Mouse (Mus musculus): Measurements from ENCODE around the gene Rpap2. TPM values are rescaled to one million over a fixed set of nuclear protein-coding genes. Genes with fewer than 3 reads are reported as not detected.

The Rpap2 gene
- polyA plus RNA-seq, 1 experiment = 47.0 TPM

GRCm38 (mm10) chr5:107703207-107703763 is 106.1 kb downstream of the Rpap2 start:
- no peak for TF ChIP-seq CTCF (IDR thresholded peaks at IDR 0.05; ENCODE audit: low read depth, low read length)
- no peak for TF ChIP-seq POLR2A (IDR thresholded peaks at IDR 0.05; ENCODE audit: insufficient read depth, low read length)
- TF ChIP-seq EP300 (IDR thresholded peaks at IDR 0.05; ENCODE audit: insufficient read depth, low read depth, low read length) = no peak
- H3K4me3 ChIP-seq (ENCODE audit: low read depth, low read length) = no peak overlapping the region
- H3K4me1 ChIP-seq (ENCODE audit: control insufficient read depth, insufficient read depth, low read length) = no peaks in the 10 kb centered on the region
- no peaks in the 10 kb centered on the region for H3K27me3 ChIP-seq (ENCODE audit: control insufficient read depth, insufficient read depth, low read length, poor library complexity, severe bottlenecking)
- H3K9ac ChIP-seq (ENCODE audit: low read depth, poor library complexity, severe bottlenecking) = no peak overlapping the region
- H3K27ac ChIP-seq (ENCODE audit: insufficient read depth, low read length) = no peak overlapping the region
- no peaks in the 10 kb centered on the region for H3K36me3 ChIP-seq (ENCODE audit: control insufficient read depth, insufficient read depth, low read length, poor library complexity, severe bottlenecking)
- H3K9me3 ChIP-seq (replicated peaks; ENCODE audit: control insufficient read depth, insufficient read depth, low read length, poor library complexity, severe bottlenecking) = no peaks in the 10 kb centered on the region

- no peak for TF ChIP-seq CTCF (IDR thresholded peaks at IDR 0.05; ENCODE audit: low read depth, low read length)
- no peak for TF ChIP-seq POLR2A (IDR thresholded peaks at IDR 0.05; ENCODE audit: insufficient read depth, low read length)
- TF ChIP-seq EP300 (IDR thresholded peaks at IDR 0.05; ENCODE audit: insufficient read depth, low read depth, low read length) = no peak
- no peaks in the 10 kb centered on the region for H3K27me3 ChIP-seq (ENCODE audit: control insufficient read depth, insufficient read depth, low read length, poor library complexity, severe bottlenecking)
- no peaks in the 10 kb centered on the region for H3K9me3 ChIP-seq (replicated peaks; ENCODE audit: control insufficient read depth, insufficient read depth, low read length, poor library complexity, severe bottlenecking)
- no peaks in the 10 kb centered on the region for H3K36me3 ChIP-seq (ENCODE audit: control insufficient read depth, insufficient read depth, low read length, poor library complexity, severe bottlenecking)
- H3K4me3 ChIP-seq (ENCODE audit: low read depth, low read length) = no peak overlapping the region
- no peak overlapping the region for H3K9ac ChIP-seq (ENCODE audit: low read depth, poor library complexity, severe bottlenecking)
- no peaks in the 10 kb centered on the region for H3K4me1 ChIP-seq (ENCODE audit: control insufficient read depth, insufficient read depth, low read length)
- H3K27ac ChIP-seq (ENCODE audit: insufficient read depth, low read length) = no peak overlapping the region
Observed at GRCm38 (mm10) chr5:107705756-107706155, 108.6 kb downstream of the Rpap2 start.

GRCm38 (mm10) chr5:107706262-107706661 is 109.1 kb downstream of the Rpap2 start:
- Histone ChIP-seq H3K27me3 (ENCODE audit: control insufficient read depth, insufficient read depth, low read length, poor library complexity, severe bottlenecking) (no peaks in the 10 kb centered on the region), H3K9me3 (replicated peaks; ENCODE audit: control insufficient read depth, insufficient read depth, low read length, poor library complexity, severe bottlenecking) (no peaks in the 10 kb centered on the region), H3K4me1 (ENCODE audit: control insufficient read depth, insufficient read depth, low read length) (no peaks in the 10 kb centered on the region)

GRCm38 (mm10) chr5:107708124-107708797 is 111.1 kb downstream of the Rpap2 start:
- Histone ChIP-seq H3K9me3 (replicated peaks; ENCODE audit: control insufficient read depth, insufficient read depth, low read length, poor library complexity, severe bottlenecking) (no peaks in the 10 kb centered on the region), H3K36me3 (ENCODE audit: control insufficient read depth, insufficient read depth, low read length, poor library complexity, severe bottlenecking) (no peaks in the 10 kb centered on the region), H3K9ac (ENCODE audit: low read depth, poor library complexity, severe bottlenecking) (no peak overlapping the region), H3K27ac (ENCODE audit: insufficient read depth, low read length) (no peak overlapping the region), H3K4me3 (ENCODE audit: low read depth, low read length) (no peak overlapping the region), H3K27me3 (ENCODE audit: control insufficient read depth, insufficient read depth, low read length, poor library complexity, severe bottlenecking) (no peaks in the 10 kb centered on the region), H3K4me1 (ENCODE audit: control insufficient read depth, insufficient read depth, low read length) (no peaks in the 10 kb centered on the region)
- TF ChIP-seq POLR2A (IDR thresholded peaks at IDR 0.05; ENCODE audit: insufficient read depth, low read length) = no peak
- TF ChIP-seq EP300 (IDR thresholded peaks at IDR 0.05; ENCODE audit: insufficient read depth, low read depth, low read length) = no peak
- TF ChIP-seq CTCF (IDR thresholded peaks at IDR 0.05; ENCODE audit: low read depth, low read length) = no peak

More at GRCm38 (mm10) chr5:107706262-107706661, 109.1 kb downstream of the Rpap2 start:
- Histone ChIP-seq H3K4me3 (ENCODE audit: low read depth, low read length) (no peak overlapping the region), H3K9ac (ENCODE audit: low read depth, poor library complexity, severe bottlenecking) (no peak overlapping the region), H3K27ac (ENCODE audit: insufficient read depth, low read length) (no peak overlapping the region), H3K36me3 (ENCODE audit: control insufficient read depth, insufficient read depth, low read length, poor library complexity, severe bottlenecking) (no peaks in the 10 kb centered on the region)
- no peak for TF ChIP-seq EP300 (IDR thresholded peaks at IDR 0.05; ENCODE audit: insufficient read depth, low read depth, low read length)
- TF ChIP-seq POLR2A (IDR thresholded peaks at IDR 0.05; ENCODE audit: insufficient read depth, low read length) = no peak
- no peak for TF ChIP-seq CTCF (IDR thresholded peaks at IDR 0.05; ENCODE audit: low read depth, low read length)

Other genes starting within 250 kb of the Rpap2 start
- 1.7 and 2.2 TPM in 2 replicates for gene Ephx4, start 194.6 kb upstream of the Rpap2 start, polyA plus RNA-seq (2011; ENCODE audit: insufficient read depth, insufficient read length, low read depth, missing spikeins)
- gene Lpcat2b, start 165.8 kb upstream of the Rpap2 start, polyA plus RNA-seq (2011; ENCODE audit: insufficient read depth, insufficient read length, low read depth, missing spikeins) = not detected in 2 replicates
- 14.9 and 17.2 TPM in 2 replicates for gene Btbd8, start 159.4 kb upstream of the Rpap2 start, polyA plus RNA-seq (2011; ENCODE audit: insufficient read depth, insufficient read length, low read depth, missing spikeins)
- not detected in 2 replicates for gene Gm42669, start 89.8 kb upstream of the Rpap2 start, polyA plus RNA-seq (2011; ENCODE audit: insufficient read depth, insufficient read length, low read depth, missing spikeins)
- gene 1700028K03Rik, start 62.7 kb upstream of the Rpap2 start, polyA plus RNA-seq (2011; ENCODE audit: insufficient read depth, insufficient read length, low read depth, missing spikeins) = 0.12 and 0.30 TPM in 2 replicates
- 27.4 and 29.0 TPM in 2 replicates for gene Glmn, start 515 bp downstream of the Rpap2 start, polyA plus RNA-seq (2011; ENCODE audit: insufficient read depth, insufficient read length, low read depth, missing spikeins)
- gene Gfi1, start 128.7 kb downstream of the Rpap2 start, polyA plus RNA-seq (2011; ENCODE audit: insufficient read depth, insufficient read length, low read depth, missing spikeins) = not detected in 2 replicates
- not detected in 2 replicates for gene Ube2d2b, start 232.7 kb downstream of the Rpap2 start, polyA plus RNA-seq (2011; ENCODE audit: insufficient read depth, insufficient read length, low read depth, missing spikeins)

Measured in ES-Bruce4 (cell line).